Mouse (Mus musculus): ENCODE measurements around the gene Scrt2. TPM values are rescaled to one million over a fixed set of nuclear protein-coding genes. Genes with fewer than 3 reads are reported as not detected.
A peak's percentile ranks its signal among the peaks of the same experiment; 100 is the strongest.

Gene Scrt2
- total and polyA plus RNA-seq, 2 experiments from 2014 or later: 2.2 to 10.8 TPM

GRCm38 (mm10) chr2:152092927-152093326, 11.6 kb downstream of the Scrt2 start:
- Histone ChIP-seq H3K36me3 (ENCODE audit: insufficient read depth, low read length) (no peaks in the 10 kb centered on the region), H3K4me1 (ENCODE audit: insufficient read depth, low read length) (peaks cover 3% of the 10 kb centered on the region; the same call in 1 of the 2 replicates), H3K4me2 (ENCODE audit: low read depth, low read length, poor library complexity, severe bottlenecking) (peak overlapping the region; percentile 43), H3K27me3 (ENCODE audit: insufficient read depth, low read length) (no peaks in the 10 kb centered on the region), H3K4me3 (ENCODE audit: low read depth, low read length) (peak overlapping the region; percentile 33; the same call in 1 of the 2 replicates), H3K9me3 (ENCODE audit: low read length) (no peaks in the 10 kb centered on the region), H3K27ac (ENCODE audit: low read depth, low read length) (no peak overlapping the region), H3K9ac (replicated peaks; ENCODE audit: low read length, poor library complexity, severe bottlenecking) (no peak overlapping the region; the same call in 1 of the 2 replicates)
- peak; percentile 36 for TF ChIP-seq CTCF (IDR thresholded peaks at IDR 0.05)
- DNase-seq (ENCODE audit: low spot score) (no peak), ATAC-seq (ENCODE audit: low FRiP score) (peak; percentile 5; the same call in 1 of the 2 replicates)
- 8% methylated on average over 40 of the region's 45 CpGs for WGBS

- Histone ChIP-seq H3K9ac (replicated peaks; ENCODE audit: low read length, poor library complexity, severe bottlenecking) (no peak overlapping the region; the same call in 1 of the 2 replicates), H3K36me3 (ENCODE audit: insufficient read depth, low read length) (no peaks in the 10 kb centered on the region), H3K9me3 (ENCODE audit: low read length) (no peaks in the 10 kb centered on the region), H3K4me2 (ENCODE audit: low read depth, low read length, poor library complexity, severe bottlenecking) (peak overlapping the region; percentile 43), H3K4me3 (ENCODE audit: low read depth, low read length) (peak overlapping the region; percentile 33), H3K4me1 (ENCODE audit: insufficient read depth, low read length) (peaks cover 3% of the 10 kb centered on the region; the same call in 1 of the 2 replicates), H3K27me3 (ENCODE audit: insufficient read depth, low read length) (no peaks in the 10 kb centered on the region), H3K27ac (ENCODE audit: low read depth, low read length) (0 out of 2 replicates have a peak overlapping the region, but pooled peaks have one; percentile 26)
- ATAC-seq (ENCODE audit: low FRiP score) (peak; percentile 45), DNase-seq (ENCODE audit: low spot score) (no peak)
- TF ChIP-seq CTCF (IDR thresholded peaks at IDR 0.05): no peak
- 2% methylated on average over 50 of the region's 60 CpGs for WGBS
These were observed 12.0 kb downstream of the Scrt2 start for GRCm38 (mm10) chr2:152093356-152093792.

- no peaks in the 10 kb centered on the region for H3K36me3 ChIP-seq (ENCODE audit: insufficient read depth, low read length)
- no peak overlapping the region for H3K4me3 ChIP-seq (ENCODE audit: low read depth, low read length)
- ATAC-seq (ENCODE audit: low FRiP score) (no peak), DNase-seq (ENCODE audit: low spot score) (no peak)
- H3K4me1 ChIP-seq (ENCODE audit: insufficient read depth, low read length): peaks cover 3% of the 10 kb centered on the region; the same call in 1 of the 2 replicates
- no peak overlapping the region for H3K9ac ChIP-seq (replicated peaks; ENCODE audit: low read length, poor library complexity, severe bottlenecking)
- H3K4me2 ChIP-seq (ENCODE audit: low read depth, low read length, poor library complexity, severe bottlenecking): peak overlapping the region; percentile 12; the same call in 1 of the 2 replicates
- TF ChIP-seq CTCF (IDR thresholded peaks at IDR 0.05): no peak
- H3K27ac ChIP-seq (ENCODE audit: low read depth, low read length): no peak overlapping the region
- 16% methylated on average over 29 of the region's 29 CpGs for WGBS
- no peaks in the 10 kb centered on the region for H3K27me3 ChIP-seq (ENCODE audit: insufficient read depth, low read length)
- H3K9me3 ChIP-seq (ENCODE audit: low read length): no peaks in the 10 kb centered on the region
These were observed 13.7 kb downstream of the Scrt2 start for GRCm38 (mm10) chr2:152094856-152095545.

GRCm38 (mm10) chr2:152096922-152097321, 15.6 kb downstream of the Scrt2 start:
- Histone ChIP-seq H3K4me1 (ENCODE audit: insufficient read depth, low read length) (peaks cover 3% of the 10 kb centered on the region; the same call in 1 of the 2 replicates), H3K4me2 (ENCODE audit: low read depth, low read length, poor library complexity, severe bottlenecking) (no peak overlapping the region), H3K27ac (ENCODE audit: low read depth, low read length) (no peak overlapping the region), H3K36me3 (ENCODE audit: insufficient read depth, low read length) (no peaks in the 10 kb centered on the region), H3K9ac (replicated peaks; ENCODE audit: low read length, poor library complexity, severe bottlenecking) (no peak overlapping the region), H3K9me3 (ENCODE audit: low read length) (no peaks in the 10 kb centered on the region), H3K4me3 (ENCODE audit: low read depth, low read length) (no peak overlapping the region), H3K27me3 (ENCODE audit: insufficient read depth, low read length) (no peaks in the 10 kb centered on the region)
- no peak for TF ChIP-seq CTCF (IDR thresholded peaks at IDR 0.05)
- ATAC-seq (ENCODE audit: low FRiP score) (no peak), DNase-seq (ENCODE audit: low spot score) (no peak)
- 42% methylated on average over 2 of the region's 2 CpGs for WGBS

- WGBS: 67% methylated on average over 11 of the region's 11 CpGs
- no peak for TF ChIP-seq CTCF (IDR thresholded peaks at IDR 0.05)
- no peak overlapping the region for H3K27ac ChIP-seq (ENCODE audit: low read depth, low read length)
- H3K27me3 ChIP-seq (ENCODE audit: insufficient read depth, low read length): no peaks in the 10 kb centered on the region
- H3K36me3 ChIP-seq (ENCODE audit: insufficient read depth, low read length): no peaks in the 10 kb centered on the region
- no peak for DNase-seq (ENCODE audit: low spot score)
- no peaks in the 10 kb centered on the region for H3K9me3 ChIP-seq (ENCODE audit: low read length)
- no peak overlapping the region for H3K9ac ChIP-seq (replicated peaks; ENCODE audit: low read length, poor library complexity, severe bottlenecking)
- no peak overlapping the region for H3K4me3 ChIP-seq (ENCODE audit: low read depth, low read length)
- no peak overlapping the region for H3K4me2 ChIP-seq (ENCODE audit: low read depth, low read length, poor library complexity, severe bottlenecking)
- peaks cover 3% of the 10 kb centered on the region; the same call in 1 of the 2 replicates for H3K4me1 ChIP-seq (ENCODE audit: insufficient read depth, low read length)
- ATAC-seq (ENCODE audit: low FRiP score): no peak
These were observed 16.6 kb downstream of the Scrt2 start for GRCm38 (mm10) chr2:152097916-152098315.

- WGBS: 61% methylated on average over 3 of the region's 3 CpGs
- no peak for TF ChIP-seq CTCF (IDR thresholded peaks at IDR 0.05)
- no peak overlapping the region for H3K4me2 ChIP-seq (ENCODE audit: low read depth, low read length, poor library complexity, severe bottlenecking)
- no peak overlapping the region for H3K4me3 ChIP-seq (ENCODE audit: low read depth, low read length)
- peaks cover 3% of the 10 kb centered on the region; the same call in 1 of the 2 replicates for H3K4me1 ChIP-seq (ENCODE audit: insufficient read depth, low read length)
- H3K36me3 ChIP-seq (ENCODE audit: insufficient read depth, low read length): no peaks in the 10 kb centered on the region
- ATAC-seq (ENCODE audit: low FRiP score) (no peak), DNase-seq (ENCODE audit: low spot score) (no peak)
- H3K9ac ChIP-seq (replicated peaks; ENCODE audit: low read length, poor library complexity, severe bottlenecking): no peak overlapping the region
- no peak overlapping the region for H3K27ac ChIP-seq (ENCODE audit: low read depth, low read length)
- H3K27me3 ChIP-seq (ENCODE audit: insufficient read depth, low read length): no peaks in the 10 kb centered on the region
- no peaks in the 10 kb centered on the region for H3K9me3 ChIP-seq (ENCODE audit: low read length)
These were observed 18.2 kb downstream of the Scrt2 start for GRCm38 (mm10) chr2:152099538-152099937.

Data from midbrain, postnatal 0 days (tissue).